4 mouse cellular contexts compared by ENCODE assay signal in genomic region chr16:20833838-20834237, GRCm38 (mm10).
A peak's percentile ranks its signal among the peaks of the same experiment; 100 is the strongest.
DNase-seq lines count a peak whose midpoint lies in the region.
"Not testable (repeated sequence)": the region's sequence is repeated elsewhere in the genome, so short reads cannot be mapped to it uniquely, and the experiment has no call there.

No protein-coding gene starts in this region.

- H3K27ac ChIP-seq in limb, embryonic 10.5 days = not testable (repeated sequence)

- 79% methylated on average over 10 of the region's 10 CpGs for WGBS in limb, embryonic 10.5 days

- not testable (repeated sequence) for H3K27me3 ChIP-seq in limb, embryonic 10.5 days (ENCODE audit: low read depth, poor library complexity, severe bottlenecking)

- H3K4me3 ChIP-seq in limb, embryonic 10.5 days = not testable (repeated sequence)

- DNase-seq in ES-CJ7 (ENCODE audit: low read depth, low spot score) = peak; percentile 53
- DNase-seq in R1 (ENCODE audit: low read depth, low spot score) = peak; percentile 81
- peak; percentile 52 for DNase-seq in ZHBTc4 (ENCODE audit: low read depth, low spot score)
- peak; percentile 22 for DNase-seq in limb, embryonic 10.5 days (ENCODE audit: low spot score)

- H3K9me3 ChIP-seq in limb, embryonic 10.5 days (replicated peaks) = not testable (repeated sequence)

- H3K36me3 ChIP-seq in limb, embryonic 10.5 days = not testable (repeated sequence)

- H3K4me1 ChIP-seq in limb, embryonic 10.5 days = peaks cover 30% of the 10 kb centered on the region

Comparison
In these comparisons a context has a peak if more than half of its experiments do, and no peak if none do; other contexts are left out.
1. DNase-seq: peak in every context shown above with its lines; median percentile 81 in R1; 53 in ES-CJ7; 52 in ZHBTc4; 22 in limb, embryonic 10.5 days.